Mouse (Mus musculus): ENCODE measurements around the gene Olfr419. TPM values are rescaled to one million over a fixed set of nuclear protein-coding genes. Genes with fewer than 3 reads are reported as not detected.

The Olfr419 gene
- not detected in 2 replicates for polyA plus RNA-seq (2014; fragmentation: Nextera tagmentation; extraction: Ambion mirVana)

- DNase-seq (ENCODE audit: low spot score) = no peak
- H3K27me3 ChIP-seq (ENCODE audit: control insufficient read depth, insufficient read depth, low read length) = no peaks in the 10 kb centered on the region
- H3K36me3 ChIP-seq (replicated peaks; ENCODE audit: control insufficient read depth, insufficient read depth, low read depth, low read length) = no peaks in the 10 kb centered on the region
- H3K4me2 ChIP-seq (ENCODE audit: low read depth, low read length) = no peak within 1 kb of the TSS
- H3K9ac ChIP-seq (replicated peaks; ENCODE audit: low read length) = no peak within 1 kb of the TSS
- H3K9me3 ChIP-seq (replicated peaks; ENCODE audit: control insufficient read depth, low read length) = no peaks in the 10 kb centered on the region
- 77% methylated on average over 3 of the region's 3 CpGs for WGBS
- ATAC-seq (replicated peaks; ENCODE audit: insufficient number of reproducible peaks, low FRiP score, low TSS enrichment, low read depth) = no peak
- no peaks in the 10 kb centered on the region for H3K4me1 ChIP-seq (ENCODE audit: control insufficient read depth, insufficient read depth, low read length)
- H3K4me3 ChIP-seq (ENCODE audit: low read depth, low read length) = no peak within 1 kb of the TSS
- H3K27ac ChIP-seq (replicated peaks; ENCODE audit: low read depth, low read length) = no peak within 1 kb of the TSS
These were observed at the start of gene Olfr419 for GRCm38 (mm10) chr1:174251961-174252360. TSS of gene Olfr419 (minus strand) at chr1:174252061.

- no peak overlapping the region for H3K27ac ChIP-seq (replicated peaks; ENCODE audit: low read depth, low read length)
- ATAC-seq (replicated peaks; ENCODE audit: insufficient number of reproducible peaks, low FRiP score, low TSS enrichment, low read depth) (no peak), DNase-seq (ENCODE audit: low spot score) (no peak)
- no peak overlapping the region for H3K4me2 ChIP-seq (ENCODE audit: low read depth, low read length)
- H3K9ac ChIP-seq (replicated peaks; ENCODE audit: low read length) = no peak overlapping the region
- no peaks in the 10 kb centered on the region for H3K27me3 ChIP-seq (ENCODE audit: control insufficient read depth, insufficient read depth, low read length)
- no peak overlapping the region for H3K4me3 ChIP-seq (ENCODE audit: low read depth, low read length)
- no peaks in the 10 kb centered on the region for H3K9me3 ChIP-seq (replicated peaks; ENCODE audit: control insufficient read depth, low read length)
- H3K36me3 ChIP-seq (replicated peaks; ENCODE audit: control insufficient read depth, insufficient read depth, low read depth, low read length) = no peaks in the 10 kb centered on the region
- H3K4me1 ChIP-seq (ENCODE audit: control insufficient read depth, insufficient read depth, low read length) = no peaks in the 10 kb centered on the region
- whole genome bisulfite sequencing = 77% methylated on average over 3 of the region's 3 CpGs
These were observed 18.8 kb upstream of the Olfr419 start for GRCm38 (mm10) chr1:174270643-174271042.

GRCm38 (mm10) chr1:174269162-174269561 is 17.3 kb upstream of the Olfr419 start:
- Histone ChIP-seq H3K4me3 (ENCODE audit: low read depth, low read length) (no peak overlapping the region), H3K36me3 (replicated peaks; ENCODE audit: control insufficient read depth, insufficient read depth, low read depth, low read length) (no peaks in the 10 kb centered on the region), H3K27ac (replicated peaks; ENCODE audit: low read depth, low read length) (no peak overlapping the region), H3K27me3 (ENCODE audit: control insufficient read depth, insufficient read depth, low read length) (no peaks in the 10 kb centered on the region), H3K9ac (replicated peaks; ENCODE audit: low read length) (no peak overlapping the region), H3K4me1 (ENCODE audit: control insufficient read depth, insufficient read depth, low read length) (no peaks in the 10 kb centered on the region), H3K9me3 (replicated peaks; ENCODE audit: control insufficient read depth, low read length) (no peaks in the 10 kb centered on the region), H3K4me2 (ENCODE audit: low read depth, low read length) (no peak overlapping the region)
- 85% methylated on average over 4 of the region's 4 CpGs for WGBS
- DNase-seq (ENCODE audit: low spot score) = no peak
- ATAC-seq (replicated peaks; ENCODE audit: insufficient number of reproducible peaks, low FRiP score, low TSS enrichment, low read depth) = no peak

GRCm38 (mm10) chr1:174267816-174268215 is 16.0 kb upstream of the Olfr419 start:
- Histone ChIP-seq H3K4me3 (ENCODE audit: low read depth, low read length) (no peak overlapping the region), H3K4me1 (ENCODE audit: control insufficient read depth, insufficient read depth, low read length) (no peaks in the 10 kb centered on the region), H3K27me3 (ENCODE audit: control insufficient read depth, insufficient read depth, low read length) (no peaks in the 10 kb centered on the region), H3K9me3 (replicated peaks; ENCODE audit: control insufficient read depth, low read length) (no peaks in the 10 kb centered on the region), H3K9ac (replicated peaks; ENCODE audit: low read length) (no peak overlapping the region), H3K4me2 (ENCODE audit: low read depth, low read length) (no peak overlapping the region), H3K27ac (replicated peaks; ENCODE audit: low read depth, low read length) (no peak overlapping the region), H3K36me3 (replicated peaks; ENCODE audit: control insufficient read depth, insufficient read depth, low read depth, low read length) (no peaks in the 10 kb centered on the region)
- ATAC-seq (replicated peaks; ENCODE audit: insufficient number of reproducible peaks, low FRiP score, low TSS enrichment, low read depth) = no peak
- WGBS = 81% methylated on average over 4 of the region's 4 CpGs
- no peak for DNase-seq (ENCODE audit: low spot score)

GRCm38 (mm10) chr1:174250376-174250775 is 1.5 kb downstream of the Olfr419 start:
- H3K9ac ChIP-seq (replicated peaks; ENCODE audit: low read length) = no peak overlapping the region
- no peak overlapping the region for H3K4me3 ChIP-seq (ENCODE audit: low read depth, low read length)
- ATAC-seq (replicated peaks; ENCODE audit: insufficient number of reproducible peaks, low FRiP score, low TSS enrichment, low read depth) (no peak), DNase-seq (ENCODE audit: low spot score) (no peak)
- no peaks in the 10 kb centered on the region for H3K36me3 ChIP-seq (replicated peaks; ENCODE audit: control insufficient read depth, insufficient read depth, low read depth, low read length)
- H3K4me2 ChIP-seq (ENCODE audit: low read depth, low read length) = no peak overlapping the region
- WGBS = 89% methylated on average over 2 of the region's 2 CpGs
- no peaks in the 10 kb centered on the region for H3K9me3 ChIP-seq (replicated peaks; ENCODE audit: control insufficient read depth, low read length)
- H3K27ac ChIP-seq (replicated peaks; ENCODE audit: low read depth, low read length) = no peak overlapping the region
- H3K4me1 ChIP-seq (ENCODE audit: control insufficient read depth, insufficient read depth, low read length) = no peaks in the 10 kb centered on the region
- no peaks in the 10 kb centered on the region for H3K27me3 ChIP-seq (ENCODE audit: control insufficient read depth, insufficient read depth, low read length)

GRCm38 (mm10) chr1:174247170-174247569 is 4.7 kb downstream of the Olfr419 start:
- 88% methylated on average over 6 of the region's 6 CpGs for whole genome bisulfite sequencing
- Histone ChIP-seq H3K4me2 (ENCODE audit: low read depth, low read length) (no peak overlapping the region), H3K9ac (replicated peaks; ENCODE audit: low read length) (no peak overlapping the region), H3K9me3 (replicated peaks; ENCODE audit: control insufficient read depth, low read length) (no peaks in the 10 kb centered on the region), H3K36me3 (replicated peaks; ENCODE audit: control insufficient read depth, insufficient read depth, low read depth, low read length) (no peaks in the 10 kb centered on the region), H3K4me1 (ENCODE audit: control insufficient read depth, insufficient read depth, low read length) (no peaks in the 10 kb centered on the region), H3K4me3 (ENCODE audit: low read depth, low read length) (no peak overlapping the region), H3K27me3 (ENCODE audit: control insufficient read depth, insufficient read depth, low read length) (no peaks in the 10 kb centered on the region), H3K27ac (replicated peaks; ENCODE audit: low read depth, low read length) (no peak overlapping the region)
- ATAC-seq (replicated peaks; ENCODE audit: insufficient number of reproducible peaks, low FRiP score, low TSS enrichment, low read depth) = no peak
- no peak for DNase-seq (ENCODE audit: low spot score)

GRCm38 (mm10) chr1:174246080-174246479 is 5.8 kb downstream of the Olfr419 start:
- no peak for ATAC-seq (replicated peaks; ENCODE audit: insufficient number of reproducible peaks, low FRiP score, low TSS enrichment, low read depth)
- Histone ChIP-seq H3K9me3 (replicated peaks; ENCODE audit: control insufficient read depth, low read length) (no peaks in the 10 kb centered on the region), H3K4me1 (ENCODE audit: control insufficient read depth, insufficient read depth, low read length) (no peaks in the 10 kb centered on the region), H3K27ac (replicated peaks; ENCODE audit: low read depth, low read length) (no peak overlapping the region), H3K4me3 (ENCODE audit: low read depth, low read length) (no peak overlapping the region), H3K27me3 (ENCODE audit: control insufficient read depth, insufficient read depth, low read length) (no peaks in the 10 kb centered on the region), H3K4me2 (ENCODE audit: low read depth, low read length) (no peak overlapping the region), H3K36me3 (replicated peaks; ENCODE audit: control insufficient read depth, insufficient read depth, low read depth, low read length) (no peaks in the 10 kb centered on the region), H3K9ac (replicated peaks; ENCODE audit: low read length) (no peak overlapping the region)
- 89% methylated on average over 1 of the region's 1 CpGs for WGBS
- no peak for DNase-seq (ENCODE audit: low spot score)

GRCm38 (mm10) chr1:174244621-174245020 is 7.2 kb downstream of the Olfr419 start:
- WGBS = 90% methylated on average over 2 of the region's 2 CpGs
- H3K27ac ChIP-seq (replicated peaks; ENCODE audit: low read depth, low read length) = no peak overlapping the region
- no peak overlapping the region for H3K9ac ChIP-seq (replicated peaks; ENCODE audit: low read length)

More at GRCm38 (mm10) chr1:174244621-174245020, 7.2 kb downstream of the Olfr419 start:
- H3K4me1 ChIP-seq (ENCODE audit: control insufficient read depth, insufficient read depth, low read length) = no peaks in the 10 kb centered on the region
- no peak for ATAC-seq (replicated peaks; ENCODE audit: insufficient number of reproducible peaks, low FRiP score, low TSS enrichment, low read depth)
- H3K36me3 ChIP-seq (replicated peaks; ENCODE audit: control insufficient read depth, insufficient read depth, low read depth, low read length) = no peaks in the 10 kb centered on the region
- no peak overlapping the region for H3K4me2 ChIP-seq (ENCODE audit: low read depth, low read length)
- no peaks in the 10 kb centered on the region for H3K9me3 ChIP-seq (replicated peaks; ENCODE audit: control insufficient read depth, low read length)
- no peaks in the 10 kb centered on the region for H3K27me3 ChIP-seq (ENCODE audit: control insufficient read depth, insufficient read depth, low read length)
- H3K4me3 ChIP-seq (ENCODE audit: low read depth, low read length) = no peak overlapping the region
- DNase-seq (ENCODE audit: low spot score) = no peak
